Mouse (Mus musculus) T-helper 1 cell (primary cell): ENCODE measurements at regions not wholly inside any gene's neighbourhood (a gene's known extent, or its start where the extent isn't known, plus 50 kb on each side); places are given as distances from the start of the nearest gene placed in this dataset.

ENCODE experiments used
- in situ Hi-C: fragments of 300-600 bp; cut with MboI, MseI; formaldehyde crosslinking; loops from one replicate; pipeline ENCODE4 v1.15.1; 2025; ENCODE audit warnings: high pct_unique_total_duplicates

- in situ Hi-C loops, result no loop called here
Observed at GRCm38 (mm10) chr3:40164181-40164580, 366.9 kb upstream of the Intu start.

GRCm38 (mm10) chr3:40167970-40168626 is 363.0 kb upstream of the Intu start:
- in situ Hi-C loops, result no loop called here

- in situ Hi-C loops, result no loop called here
Observed at GRCm38 (mm10) chr3:40169590-40169989, 361.5 kb upstream of the Intu start.

GRCm38 (mm10) chr3:40179726-40180317 is 351.3 kb upstream of the Intu start:
- in situ Hi-C loops, result no loop called here

- in situ Hi-C loops, result loop anchor here (5.0 kb wide), 1 partner anchor 67 kb away; no protein-coding TSS in a partner anchor
Observed at GRCm38 (mm10) chr3:40185597-40186320, 345.3 kb upstream of the Intu start.

GRCm38 (mm10) chr3:40189529-40189928 is 341.6 kb upstream of the Intu start:
- in situ Hi-C loops, result loop anchor here (5.0 kb wide), 1 partner anchor 63 kb away; no protein-coding TSS in a partner anchor

GRCm38 (mm10) chr3:40190024-40190423 is 341.1 kb upstream of the Intu start:
- in situ Hi-C loops, result no loop called here

- in situ Hi-C loops, result no loop called here
Observed at GRCm38 (mm10) chr3:40200174-40200573, 330.9 kb upstream of the Intu start.

- in situ Hi-C loops, result no loop called here
Observed at GRCm38 (mm10) chr3:40206326-40206725, 324.8 kb upstream of the Intu start.

- in situ Hi-C loops, result no loop called here
Observed at GRCm38 (mm10) chr3:40211793-40212192, 319.3 kb upstream of the Intu start.

- in situ Hi-C loops, result no loop called here
Observed at GRCm38 (mm10) chr3:40226772-40227171, 304.3 kb upstream of the Intu start.

- in situ Hi-C loops, result no loop called here
Observed at GRCm38 (mm10) chr3:40243499-40244101, 287.5 kb upstream of the Intu start.

- in situ Hi-C loops, result loop anchor here (5.0 kb wide), 1 partner anchor 67 kb away; no protein-coding TSS in a partner anchor
Observed at GRCm38 (mm10) chr3:40254376-40254775, 276.7 kb upstream of the Intu start.

GRCm38 (mm10) chr3:40262536-40262935 is 268.6 kb upstream of the Intu start:
- in situ Hi-C loops, result no loop called here

- in situ Hi-C loops, result no loop called here
Observed at GRCm38 (mm10) chr3:40267514-40267913, 263.6 kb upstream of the Intu start.

- in situ Hi-C loops, result no loop called here
Observed at GRCm38 (mm10) chr3:40282926-40283325, 248.2 kb upstream of the Intu start.

GRCm38 (mm10) chr3:40286959-40287710 is 244.0 kb upstream of the Intu start:
- in situ Hi-C loops, result no loop called here

- in situ Hi-C loops, result no loop called here
Observed at GRCm38 (mm10) chr3:40297120-40297519, 234.0 kb upstream of the Intu start.

- in situ Hi-C loops, result no loop called here
Observed at GRCm38 (mm10) chr3:40320319-40320718, 210.8 kb upstream of the Intu start.

GRCm38 (mm10) chr3:40325872-40326803 is 204.9 kb upstream of the Intu start:
- in situ Hi-C loops, result no loop called here
